Mouse (Mus musculus) G1E (cell line): ENCODE measurements around the gene Hpd. TPM values are rescaled to one million over a fixed set of nuclear protein-coding genes. Genes with fewer than 3 reads are reported as not detected.

ENCODE experiments used
- ATAC-seq: 2 replicates; pipeline ENCODE4 v1.8.0; 2016; ENCODE audit warnings: mild to moderate bottlenecking; ENCODE audit not compliant: insufficient number of reproducible peaks, poor library complexity, low FRiP score, severe bottlenecking; ENCODE audit errors: extremely low read depth
- DNase-seq: peaks from one replicate; pipeline ENCODE4 v3.0.0; 2012; ENCODE audit warnings: low spot score
- H3K27me3 ChIP-seq: 2 replicates; pipeline ENCODE4 v1.6.1; 2012; ENCODE audit warnings: mild to moderate bottlenecking, low read length, inconsistent platforms; ENCODE audit not compliant: insufficient read depth
- H3K36me3 ChIP-seq: replicated peaks from 2 replicates; pipeline ENCODE3; 2012; ENCODE audit warnings: mild to moderate bottlenecking, inconsistent platforms
- H3K4me1 ChIP-seq: 2 replicates; pipeline ENCODE4 v1.6.1; 2012; ENCODE audit warnings: low read depth, low read length, inconsistent platforms, mixed read lengths; ENCODE audit not compliant: insufficient read depth
- H3K4me3 ChIP-seq: 2 replicates; pipeline ENCODE4 v1.5.1; 2012; ENCODE audit warnings: low read depth, mild to moderate bottlenecking, inconsistent platforms, low read length, moderate library complexity, mixed read lengths
- H3K9me3 ChIP-seq: replicated peaks from 2 replicates; pipeline ENCODE4 v1.6.1; 2012; ENCODE audit warnings: inconsistent platforms
- CTCF ChIP-seq: IDR thresholded peaks from 2 replicates; pipeline ENCODE4 v1.5.1; 2012; ENCODE audit warnings: low read depth, low read length, inconsistent platforms, mixed read lengths
- GATA1 ChIP-seq: IDR thresholded peaks from 2 replicates; pipeline ENCODE4 v1.6.1; 2012; ENCODE audit warnings: borderline replicate concordance, low read length, inconsistent platforms, mixed read lengths
- GATA2 ChIP-seq: IDR thresholded peaks from 2 replicates; pipeline ENCODE4 v1.6.1; 2012; ENCODE audit warnings: low read depth, low read length, inconsistent platforms, borderline replicate concordance
- POLR2AphosphoS5 ChIP-seq: IDR thresholded peaks from 2 replicates; pipeline ENCODE4 v1.6.1; 2012; ENCODE audit warnings: low read depth, low read length, inconsistent platforms; ENCODE audit not compliant: insufficient replicate concordance
- TAL1 ChIP-seq: conservative IDR thresholded peaks from 2 replicates; pipeline ENCODE4 v1.6.1; 2012; ENCODE audit warnings: low read depth, low read length, inconsistent platforms, mixed read lengths
- polyA plus RNA-seq: library from polyadenylated mRNA; stranded (reverse); fragments of >175 nt; gene quantifications from 2 replicates; pipeline ENCODE4 v1.2.3, GENCODE M21; 2012
- total RNA-seq, 2 experiments: library from RNA; stranded (forward) in 1 of 2; stranded (reverse) in 1 of 2; fragments of 200-1000 nt in 1 of 2; fragments of >200 nt in 1 of 2; fragmentation: Nextera tagmentation in 1 of 2; gene quantifications; 2 replicates each; pipeline ENCODE4 v1.2.3; 2014 to 2017

Hpd gene
- total and polyA plus RNA-seq, 3 experiments, result not detected

DNA sequence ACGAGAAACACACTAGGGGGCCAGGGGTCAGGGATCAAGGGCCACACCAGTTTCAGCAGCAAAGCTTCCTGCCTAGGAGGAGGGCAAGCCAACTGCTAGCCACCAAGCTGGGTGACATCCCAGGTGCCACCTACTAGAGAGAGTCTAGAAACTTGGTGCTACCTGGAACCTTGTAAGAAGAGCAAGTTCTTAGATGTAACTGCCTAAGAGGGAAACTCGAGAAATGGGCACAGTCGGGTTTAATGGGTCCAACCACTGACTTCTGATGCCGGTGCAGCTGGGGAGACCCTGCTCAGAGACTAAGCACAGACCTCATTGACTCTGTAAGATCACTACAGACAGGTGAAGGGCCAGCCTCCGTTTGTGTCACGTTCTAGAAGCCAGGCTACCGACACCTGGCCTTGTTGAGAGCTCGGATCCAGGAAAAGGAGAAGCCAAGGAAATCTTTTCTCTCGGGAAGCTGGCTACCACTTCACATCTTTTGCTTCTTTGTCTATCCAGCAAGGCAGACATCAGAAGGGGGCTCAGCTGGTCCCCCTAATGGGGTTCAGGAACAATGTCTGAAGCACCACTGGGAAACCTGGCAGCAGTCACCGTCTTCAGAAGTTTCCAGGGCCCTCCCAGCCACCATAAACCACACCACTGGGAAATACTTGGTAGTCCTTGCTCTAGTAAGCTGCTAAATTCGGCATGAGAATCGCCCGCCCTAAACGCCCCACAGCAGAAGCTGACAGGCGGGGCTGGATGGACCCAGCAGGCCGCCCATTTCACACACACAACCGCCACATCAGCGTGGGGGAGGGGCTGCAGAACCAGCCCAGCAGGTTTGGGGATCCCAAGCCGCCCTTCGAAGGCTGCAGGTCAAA, 45.2 kb downstream of the Hpd start:
- peak; percentile 22 for ATAC-seq
- TF ChIP-seq TAL1 (no peak), GATA1 (no peak), POLR2AphosphoS5 (no peak), GATA2 (no peak), CTCF (no peak)
- H3K36me3 ChIP-seq, result peaks cover 51% of the 10 kb centered on the region
- H3K27me3 ChIP-seq, result no peaks in the 10 kb centered on the region
- H3K4me1 ChIP-seq, result peaks cover 77% of the 10 kb centered on the region
- H3K4me3 ChIP-seq, result peak overlapping the region; percentile 76
- DNase-seq, result peak; percentile 72
- H3K9me3 ChIP-seq, result no peaks in the 10 kb centered on the region

DNA sequence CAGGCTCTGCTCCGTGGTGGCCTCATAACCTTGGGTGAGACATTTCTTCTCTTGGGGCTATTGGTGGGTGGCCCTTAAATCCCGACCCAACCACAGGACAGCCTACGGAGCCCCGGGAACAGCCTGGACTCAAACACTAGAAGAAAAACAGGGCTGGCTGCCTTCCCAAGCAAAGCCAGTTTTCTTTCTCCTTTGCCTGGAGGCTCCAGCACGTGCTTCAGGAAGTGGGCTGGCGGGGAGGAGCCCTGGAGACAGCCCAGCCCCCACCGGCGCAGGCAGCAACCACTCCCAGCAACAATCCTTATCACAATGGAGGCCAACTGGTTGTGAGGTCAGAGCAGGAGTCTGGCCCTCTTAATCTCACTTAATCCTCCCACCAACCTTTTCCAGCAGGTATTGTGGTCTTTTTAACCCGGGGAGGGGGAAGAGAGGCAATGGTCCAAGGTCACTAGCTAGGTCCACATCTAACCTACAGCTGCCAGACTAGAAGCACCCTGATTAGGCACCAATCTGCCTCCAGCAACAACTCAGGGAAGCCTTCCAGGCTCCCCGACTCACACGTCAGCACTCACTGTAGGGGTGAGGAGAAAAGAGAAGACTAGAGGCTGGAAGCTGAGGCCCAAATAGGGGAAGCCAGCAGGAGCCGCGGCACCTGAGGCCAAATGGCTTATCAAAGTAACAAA, 46.0 kb downstream of the Hpd start:
- DNase-seq (peak; percentile 76), ATAC-seq (0 out of 2 replicates have a peak, but pooled peaks have one; percentile 22)
- TF ChIP-seq GATA2 (no peak), CTCF (no peak), GATA1 (no peak), TAL1 (no peak), POLR2AphosphoS5 (no peak)
- Histone ChIP-seq H3K4me1 (peaks cover 83% of the 10 kb centered on the region), H3K9me3 (no peaks in the 10 kb centered on the region), H3K4me3 (peak overlapping the region; percentile 76), H3K36me3 (peaks cover 54% of the 10 kb centered on the region), H3K27me3 (no peaks in the 10 kb centered on the region)

DNA sequence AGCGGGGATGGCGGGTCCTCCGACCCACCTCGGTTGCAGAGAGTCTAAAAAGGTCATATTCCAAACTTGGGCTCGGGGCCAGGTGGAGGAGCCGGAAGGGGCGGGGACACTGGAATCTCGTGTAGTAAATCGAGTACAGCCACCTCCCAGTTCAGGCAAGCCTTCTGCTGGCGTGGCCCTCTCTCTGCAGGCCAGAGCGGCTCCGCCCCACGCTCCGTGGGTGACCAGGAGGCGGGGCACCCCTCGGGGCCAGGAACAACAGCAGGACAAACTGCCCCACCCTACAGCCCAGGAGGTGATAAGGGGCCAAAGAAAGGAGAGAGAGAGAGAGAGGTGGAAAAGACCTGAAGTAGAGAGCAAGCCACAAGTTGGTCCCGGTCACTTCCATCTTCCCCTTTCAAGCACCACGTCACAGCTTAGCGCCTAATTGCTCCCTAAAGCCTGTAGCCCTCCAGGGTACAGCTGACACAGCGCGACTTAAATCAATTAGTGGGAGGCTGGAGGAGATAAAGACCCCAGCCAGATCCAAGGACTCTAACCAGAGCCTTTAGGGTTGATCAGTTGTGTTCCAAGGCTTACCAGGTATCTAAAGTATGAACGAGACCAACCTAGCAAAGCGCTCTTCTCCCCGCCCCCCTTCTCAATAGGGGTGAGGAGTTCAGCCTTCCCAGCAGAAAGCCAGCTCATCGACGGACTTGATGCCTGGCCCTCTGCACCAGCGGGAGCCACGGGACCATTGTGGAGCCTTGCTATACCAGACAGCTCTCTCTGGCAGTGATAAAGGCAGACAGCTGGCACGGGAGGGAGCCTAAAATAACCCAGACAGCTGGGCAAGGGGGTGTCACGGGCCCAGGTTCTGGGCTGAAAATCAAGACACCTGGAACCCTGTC, 46.8 kb downstream of the Hpd start:
- ATAC-seq (peak; percentile 48), DNase-seq (peak; percentile 70)
- peaks cover 85% of the 10 kb centered on the region for H3K4me1 ChIP-seq
- peak overlapping the region; percentile 76 for H3K4me3 ChIP-seq
- peaks cover 55% of the 10 kb centered on the region for H3K36me3 ChIP-seq
- no peaks in the 10 kb centered on the region for H3K27me3 ChIP-seq
- no peaks in the 10 kb centered on the region for H3K9me3 ChIP-seq
- TF ChIP-seq POLR2AphosphoS5 (no peak), GATA2 (no peak), TAL1 (no peak), GATA1 (no peak), CTCF (no peak)

DNA sequence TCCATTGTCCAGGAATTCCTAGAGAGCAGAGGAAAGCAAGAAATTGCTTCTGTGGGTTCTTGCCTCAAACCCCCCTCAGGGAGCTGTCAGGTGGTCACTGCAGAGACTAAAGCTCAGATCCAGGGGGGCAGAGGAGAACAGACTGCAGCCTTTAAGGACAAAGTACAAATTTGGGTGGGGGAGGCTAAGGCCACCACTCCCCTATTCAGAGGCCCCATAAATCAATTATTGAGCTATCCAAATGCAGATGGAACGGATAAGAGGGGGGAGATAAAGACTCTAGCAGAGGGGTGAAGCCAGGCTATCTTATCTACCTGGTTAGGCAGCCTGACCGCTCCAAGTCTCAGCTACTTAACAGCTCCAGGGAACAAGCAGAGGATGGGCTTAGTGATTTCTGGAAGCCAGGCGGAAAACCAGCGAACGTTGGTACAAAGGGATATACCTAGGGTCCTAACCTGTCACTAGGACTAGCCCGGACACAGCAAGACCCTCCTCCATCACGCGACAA, 47.6 kb downstream of the Hpd start:
- Histone ChIP-seq H3K4me3 (peak overlapping the region; percentile 76; the same call in 1 of the 2 replicates), H3K9me3 (no peaks in the 10 kb centered on the region), H3K4me1 (peaks cover 85% of the 10 kb centered on the region), H3K27me3 (no peaks in the 10 kb centered on the region), H3K36me3 (peaks cover 61% of the 10 kb centered on the region)
- no peak for DNase-seq
- TF ChIP-seq CTCF (no peak), TAL1 (no peak), GATA1 (no peak), POLR2AphosphoS5 (no peak), GATA2 (no peak)
- ATAC-seq, result no peak

DNA sequence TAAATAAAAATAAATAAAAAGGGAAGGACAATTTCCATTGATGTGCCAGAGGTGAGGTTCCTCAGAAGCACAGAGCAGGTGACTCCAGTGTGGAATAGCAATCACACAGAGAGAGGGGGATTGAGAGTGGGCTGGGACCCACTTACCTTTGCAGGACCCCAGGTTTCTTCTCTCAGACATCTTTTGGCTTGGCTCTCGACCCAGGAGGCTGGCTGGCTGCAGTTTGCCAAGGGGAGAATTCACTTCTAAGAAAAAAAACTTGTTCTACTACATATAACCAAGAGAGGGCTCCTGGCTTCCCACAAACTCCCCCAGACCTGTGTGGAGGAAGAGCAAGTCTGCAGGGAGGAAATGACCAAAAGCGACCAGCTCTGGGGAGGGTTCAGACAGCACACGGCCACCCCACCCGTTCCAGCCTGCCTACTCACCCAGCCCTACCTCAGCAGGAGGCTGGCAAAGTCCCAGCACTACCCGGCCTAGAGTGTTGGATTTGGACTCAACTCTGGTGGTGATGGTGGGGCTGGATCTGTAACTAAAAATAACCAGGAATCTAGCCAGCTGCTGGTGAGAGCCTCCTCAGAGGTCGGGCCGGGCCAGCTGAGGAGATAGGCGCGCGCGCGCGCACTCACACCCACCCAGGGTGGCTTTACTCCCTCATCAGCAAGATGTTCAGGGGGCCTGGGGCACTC, 48.2 kb downstream of the Hpd start:
- Histone ChIP-seq H3K9me3 (no peaks in the 10 kb centered on the region), H3K4me3 (peak overlapping the region; percentile 76; the same call in 1 of the 2 replicates), H3K36me3 (peaks cover 64% of the 10 kb centered on the region), H3K4me1 (peaks cover 85% of the 10 kb centered on the region), H3K27me3 (no peaks in the 10 kb centered on the region)
- ATAC-seq (no peak), DNase-seq (no peak)
- no peak for TF ChIP-seq CTCF
